Mouse (Mus musculus): ENCODE measurements around the gene Chn1. TPM values are rescaled to one million over a fixed set of nuclear protein-coding genes. Genes with fewer than 3 reads are reported as not detected.
A peak's percentile ranks its signal among the peaks of the same experiment; 100 is the strongest.

The Chn1 gene
- polyA plus RNA-seq, 1 experiment from 2014 or later, result 110 TPM

GRCm38 (mm10) chr2:73779016-73779595 is 4.0 kb upstream of the Chn1 start:
- no peak overlapping the region for H3K4me3 ChIP-seq
- H3K27me3 ChIP-seq (replicated peaks), result no peaks in the 10 kb centered on the region
- no peak overlapping the region for H3K9ac ChIP-seq
- H3K9me3 ChIP-seq, result no peaks in the 10 kb centered on the region
- H3K36me3 ChIP-seq, result no peaks in the 10 kb centered on the region
- no peak overlapping the region for H3K4me2 ChIP-seq (replicated peaks)
- no peak for ATAC-seq (ENCODE audit: low FRiP score, low read depth)
- 0 out of 2 replicates have a peak, but pooled peaks cover 3% of the 10 kb centered on the region for H3K4me1 ChIP-seq
- H3K27ac ChIP-seq, result no peak overlapping the region
- 74% methylated on average over 4 of the region's 4 CpGs for WGBS

GRCm38 (mm10) chr2:73776936-73777335 is 1.8 kb upstream of the Chn1 start:
- Histone ChIP-seq H3K27me3 (replicated peaks) (no peaks in the 10 kb centered on the region), H3K9me3 (no peaks in the 10 kb centered on the region), H3K4me1 (peaks cover 11% of the 10 kb centered on the region), H3K4me2 (replicated peaks) (no peak overlapping the region), H3K36me3 (no peaks in the 10 kb centered on the region), H3K27ac (no peak overlapping the region), H3K9ac (no peak overlapping the region), H3K4me3 (no peak overlapping the region)
- 43% methylated on average over 4 of the region's 4 CpGs for WGBS
- ATAC-seq (ENCODE audit: low FRiP score, low read depth), result no peak

GRCm38 (mm10) chr2:73775683-73776310 is 651 bp upstream of the Chn1 start:
- ATAC-seq (ENCODE audit: low FRiP score, low read depth), result no peak
- H3K4me2 ChIP-seq (replicated peaks), result peak overlapping the region; percentile 57
- H3K27ac ChIP-seq, result peak overlapping the region; percentile 84
- H3K4me1 ChIP-seq, result peaks cover 11% of the 10 kb centered on the region
- peak overlapping the region; percentile 94 for H3K9ac ChIP-seq
- H3K36me3 ChIP-seq, result no peaks in the 10 kb centered on the region
- H3K9me3 ChIP-seq, result no peaks in the 10 kb centered on the region
- WGBS, result under 1% methylated on average over 22 of the region's 22 CpGs
- no peaks in the 10 kb centered on the region for H3K27me3 ChIP-seq (replicated peaks)
- peak overlapping the region; percentile 90 for H3K4me3 ChIP-seq

GRCm38 (mm10) chr2:73772945-73773344 is 2.2 kb downstream of the Chn1 start:
- WGBS, result 20% methylated on average over 1 of the region's 1 CpGs
- H3K9me3 ChIP-seq, result no peaks in the 10 kb centered on the region
- peak overlapping the region; percentile 33; the same call in 1 of the 2 replicates for H3K9ac ChIP-seq
- H3K4me1 ChIP-seq, result peaks cover 11% of the 10 kb centered on the region
- H3K4me3 ChIP-seq, result 0 out of 2 replicates have a peak overlapping the region, but pooled peaks have one; percentile 9
- ATAC-seq (ENCODE audit: low FRiP score, low read depth), result no peak
- no peak overlapping the region for H3K27ac ChIP-seq
- no peaks in the 10 kb centered on the region for H3K36me3 ChIP-seq
- peak overlapping the region; percentile 60 for H3K4me2 ChIP-seq (replicated peaks)
- H3K27me3 ChIP-seq (replicated peaks), result no peaks in the 10 kb centered on the region

- 73% methylated on average over 4 of the region's 4 CpGs for WGBS
- no peak overlapping the region for H3K4me2 ChIP-seq (replicated peaks)
Observed at GRCm38 (mm10) chr2:73768669-73769068, 6.5 kb downstream of the Chn1 start.

GRCm38 (mm10) chr2:73763541-73763940 is 11.6 kb downstream of the Chn1 start:
- Histone ChIP-seq H3K9me3 (no peaks in the 10 kb centered on the region), H3K9ac (no peak overlapping the region), H3K36me3 (no peaks in the 10 kb centered on the region), H3K4me1 (peaks cover 8% of the 10 kb centered on the region), H3K27me3 (replicated peaks) (no peaks in the 10 kb centered on the region), H3K27ac (no peak overlapping the region), H3K4me3 (no peak overlapping the region), H3K4me2 (replicated peaks) (no peak overlapping the region)
- ATAC-seq (ENCODE audit: low FRiP score, low read depth), result no peak
- 57% methylated on average over 3 of the region's 3 CpGs for WGBS

More at GRCm38 (mm10) chr2:73768669-73769068, 6.5 kb downstream of the Chn1 start:
- Histone ChIP-seq H3K9ac (no peak overlapping the region), H3K36me3 (no peaks in the 10 kb centered on the region), H3K27me3 (replicated peaks) (no peaks in the 10 kb centered on the region), H3K27ac (no peak overlapping the region), H3K4me1 (peaks cover 14% of the 10 kb centered on the region), H3K9me3 (no peaks in the 10 kb centered on the region), H3K4me3 (no peak overlapping the region)
- no peak for ATAC-seq (ENCODE audit: low FRiP score, low read depth)

- Histone ChIP-seq H3K27me3 (replicated peaks) (no peaks in the 10 kb centered on the region), H3K27ac (no peak overlapping the region), H3K36me3 (peaks cover under 1% of the 10 kb centered on the region; the same call in 1 of the 2 replicates), H3K4me1 (peaks cover 8% of the 10 kb centered on the region), H3K9me3 (peaks cover 14% of the 10 kb centered on the region; the same call in 1 of the 2 replicates), H3K4me3 (no peak overlapping the region), H3K4me2 (replicated peaks) (no peak overlapping the region), H3K9ac (no peak overlapping the region)
- 91% methylated on average over 7 of the region's 7 CpGs for WGBS
- ATAC-seq (ENCODE audit: low FRiP score, low read depth), result no peak
Observed at GRCm38 (mm10) chr2:73759899-73760298, 15.2 kb downstream of the Chn1 start.

- Histone ChIP-seq H3K4me3 (no peak overlapping the region), H3K27me3 (replicated peaks) (no peaks in the 10 kb centered on the region), H3K27ac (no peak overlapping the region), H3K36me3 (peaks cover 2% of the 10 kb centered on the region; the same call in 1 of the 2 replicates), H3K9me3 (peaks cover 15% of the 10 kb centered on the region; the same call in 1 of the 2 replicates), H3K4me1 (no peaks in the 10 kb centered on the region; the same call in none of the 2 replicates), H3K4me2 (replicated peaks) (no peak overlapping the region), H3K9ac (no peak overlapping the region)
- no peak for ATAC-seq (ENCODE audit: low FRiP score, low read depth)
- 89% methylated on average over 5 of the region's 5 CpGs for WGBS
Observed at GRCm38 (mm10) chr2:73759027-73759426, 16.1 kb downstream of the Chn1 start.

GRCm38 (mm10) chr2:73747297-73747696 is 27.8 kb downstream of the Chn1 start:
- Histone ChIP-seq H3K4me1 (no peaks in the 10 kb centered on the region), H3K4me3 (no peak overlapping the region), H3K36me3 (no peaks in the 10 kb centered on the region), H3K9me3 (no peaks in the 10 kb centered on the region), H3K9ac (no peak overlapping the region), H3K4me2 (replicated peaks) (no peak overlapping the region), H3K27ac (no peak overlapping the region), H3K27me3 (replicated peaks) (no peaks in the 10 kb centered on the region)
- ATAC-seq (ENCODE audit: low FRiP score, low read depth), result no peak
- 88% methylated on average over 1 of the region's 1 CpGs for WGBS

GRCm38 (mm10) chr2:73746375-73746770 is 28.8 kb downstream of the Chn1 start:
- no peak for ATAC-seq (ENCODE audit: low FRiP score, low read depth)

GRCm38 (mm10) chr2:73745647-73746374 is 29.3 kb downstream of the Chn1 start:
- no peak for ATAC-seq (ENCODE audit: low FRiP score, low read depth)
- Histone ChIP-seq H3K4me3 (no peak overlapping the region), H3K27ac (no peak overlapping the region), H3K4me1 (no peaks in the 10 kb centered on the region), H3K36me3 (no peaks in the 10 kb centered on the region), H3K9ac (no peak overlapping the region), H3K27me3 (replicated peaks) (no peaks in the 10 kb centered on the region), H3K9me3 (no peaks in the 10 kb centered on the region), H3K4me2 (replicated peaks) (no peak overlapping the region)
- WGBS, result 66% methylated on average over 3 of the region's 3 CpGs

More at GRCm38 (mm10) chr2:73746375-73746770, 28.8 kb downstream of the Chn1 start:
- no peaks in the 10 kb centered on the region for H3K4me1 ChIP-seq
- 94% methylated on average over 1 of the region's 1 CpGs for WGBS
- no peaks in the 10 kb centered on the region for H3K9me3 ChIP-seq
- no peak overlapping the region for H3K9ac ChIP-seq
- H3K4me3 ChIP-seq, result no peak overlapping the region
- H3K27me3 ChIP-seq (replicated peaks), result no peaks in the 10 kb centered on the region
- no peak overlapping the region for H3K27ac ChIP-seq
- H3K36me3 ChIP-seq, result no peaks in the 10 kb centered on the region
- H3K4me2 ChIP-seq (replicated peaks), result no peak overlapping the region

GRCm38 (mm10) chr2:73741286-73741685 is 33.9 kb downstream of the Chn1 start:
- Histone ChIP-seq H3K36me3 (no peaks in the 10 kb centered on the region), H3K9me3 (no peaks in the 10 kb centered on the region), H3K9ac (no peak overlapping the region), H3K4me1 (no peaks in the 10 kb centered on the region), H3K4me2 (replicated peaks) (no peak overlapping the region), H3K27me3 (replicated peaks) (no peaks in the 10 kb centered on the region), H3K27ac (no peak overlapping the region), H3K4me3 (no peak overlapping the region)
- 96% methylated on average over 3 of the region's 3 CpGs for WGBS
- ATAC-seq (ENCODE audit: low FRiP score, low read depth), result no peak

Measured in neural tube, embryonic 12.5 days (tissue).